Mouse (Mus musculus) macrophage (primary cell): ENCODE measurements around the gene Arhgap32. TPM values are rescaled to one million over a fixed set of nuclear protein-coding genes. Genes with fewer than 3 reads are reported as not detected.

Experiments used
- H3K27ac ChIP-seq: fragments of 350-480 bp; formaldehyde crosslinking; 2 replicates; pipeline ENCODE4 v1.9.0; 2021
- H3K36me3 ChIP-seq: fragments of 350-480 bp; formaldehyde crosslinking; 2 replicates; pipeline ENCODE4 v1.9.0; 2021; ENCODE audit errors: inconsistent target
- H3K4me3 ChIP-seq: fragments of 350-480 bp; formaldehyde crosslinking; 2 replicates; pipeline ENCODE4 v1.9.0; 2021; ENCODE audit errors: inconsistent target
- H3K79me2 ChIP-seq: fragments of 350-480 bp; formaldehyde crosslinking; 2 replicates; pipeline ENCODE4 v1.9.0; 2021; ENCODE audit errors: inconsistent target
- WGBS: methylation state at CpG from one replicate; pipeline ENCODE4 v1.1.7; 2026; ENCODE audit warnings: inconsistent platforms; ENCODE audit not compliant: missing documents; 5-methylcytosine and 5-hydroxymethylcytosine counted together
- polyA plus RNA-seq: library from polyadenylated mRNA; stranded (reverse); fragments of 250-400 nt; gene quantifications from 3 replicates; pipeline ENCODE4 v1.2.4, GENCODE M21; 2018; ENCODE audit warnings: inconsistent platforms

Gene Arhgap32
- polyA plus RNA-seq, 1 experiment from 2014 or later: 0.50 TPM

GRCm38 (mm10) chr9:32292686-32293085 is 176.8 kb downstream of the Arhgap32 start:
- WGBS: 81% methylated on average over 5 of the region's 5 CpGs
- no peak overlapping the region for H3K27ac ChIP-seq
- H3K79me2 ChIP-seq: no peaks in the 10 kb centered on the region
- H3K4me3 ChIP-seq: no peak overlapping the region
- H3K36me3 ChIP-seq: no peaks in the 10 kb centered on the region

GRCm38 (mm10) chr9:32295061-32295800 is 179.3 kb downstream of the Arhgap32 start:
- H3K36me3 ChIP-seq: no peaks in the 10 kb centered on the region
- no peak overlapping the region for H3K27ac ChIP-seq
- H3K79me2 ChIP-seq: no peaks in the 10 kb centered on the region
- WGBS: 91% methylated on average over 9 of the region's 9 CpGs
- H3K4me3 ChIP-seq: no peak overlapping the region

- H3K4me3 ChIP-seq: no peak overlapping the region
- 85% methylated on average over 13 of the region's 13 CpGs for WGBS
- H3K27ac ChIP-seq: no peak overlapping the region
- no peaks in the 10 kb centered on the region for H3K79me2 ChIP-seq
- no peaks in the 10 kb centered on the region for H3K36me3 ChIP-seq
Measured at GRCm38 (mm10) chr9:32302501-32303150, 186.7 kb downstream of the Arhgap32 start.

GRCm38 (mm10) chr9:32311786-32312185 is 195.8 kb downstream of the Arhgap32 start:
- H3K79me2 ChIP-seq: no peaks in the 10 kb centered on the region
- WGBS: 92% methylated on average over 14 of the region's 14 CpGs
- H3K27ac ChIP-seq: no peak overlapping the region
- H3K4me3 ChIP-seq: no peak overlapping the region
- H3K36me3 ChIP-seq: no peaks in the 10 kb centered on the region

- H3K4me3 ChIP-seq: no peak overlapping the region
- H3K79me2 ChIP-seq: no peaks in the 10 kb centered on the region
- no peak overlapping the region for H3K27ac ChIP-seq
- 56% methylated on average over 4 of the region's 4 CpGs for WGBS
- no peaks in the 10 kb centered on the region for H3K36me3 ChIP-seq
Measured at GRCm38 (mm10) chr9:32312208-32312607, 196.3 kb downstream of the Arhgap32 start.

GRCm38 (mm10) chr9:32314071-32314470 is 198.1 kb downstream of the Arhgap32 start:
- 45% methylated on average over 3 of the region's 3 CpGs for WGBS
- Histone ChIP-seq H3K79me2 (no peaks in the 10 kb centered on the region), H3K4me3 (no peak overlapping the region), H3K36me3 (no peaks in the 10 kb centered on the region), H3K27ac (no peak overlapping the region)

- H3K27ac ChIP-seq: no peak overlapping the region
- 83% methylated on average over 3 of the region's 3 CpGs for WGBS
- no peaks in the 10 kb centered on the region for H3K36me3 ChIP-seq
- H3K4me3 ChIP-seq: no peak overlapping the region
- H3K79me2 ChIP-seq: no peaks in the 10 kb centered on the region
Measured at GRCm38 (mm10) chr9:32315999-32316398, 200.1 kb downstream of the Arhgap32 start.

Other genes starting within 250 kb of the Arhgap32 start
- not detected in 3 replicates for gene Barx2, start 202.7 kb upstream of the Arhgap32 start, polyA plus RNA-seq
- gene Kcnj5, start 228.2 kb downstream of the Arhgap32 start, polyA plus RNA-seq: 0.06 TPM in 1 of 3 replicates, not detected in the others